Mouse (Mus musculus) bone marrow, adult 2 months (tissue): ENCODE data around the gene Man1a.

Experiments used
- CTCF ChIP-seq: fragments of 200-500 bp; IDR thresholded peaks from 2 replicates; pipeline ENCODE4 v1.5.1; 2011; ENCODE audit warnings: low read length, control low read depth; ENCODE audit not compliant: control insufficient read depth, insufficient read depth
- POLR2A ChIP-seq: fragments of 200-500 bp; IDR thresholded peaks from 2 replicates; pipeline ENCODE4 v1.6.1; 2011; ENCODE audit warnings: low read depth, mild to moderate bottlenecking, control low read depth, low read length, borderline replicate concordance; ENCODE audit not compliant: control insufficient read depth

DNA sequence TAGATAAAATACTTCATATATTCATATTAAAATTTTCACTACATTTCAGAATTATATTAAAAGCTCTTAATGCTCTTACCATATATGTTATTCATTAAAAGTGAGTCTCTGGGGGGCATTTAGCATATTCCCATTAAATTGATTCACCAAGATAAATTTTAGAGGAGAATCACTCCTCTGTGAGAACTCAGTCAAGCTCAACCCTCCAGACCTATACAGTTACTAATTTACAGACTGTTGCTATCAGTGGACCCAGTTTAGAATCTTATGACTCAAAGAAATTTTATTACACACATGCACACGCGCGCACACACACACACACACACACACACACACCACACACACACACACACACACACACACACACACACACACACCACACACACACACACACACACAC lies 81.8 kb downstream of the Man1a start:
- TF ChIP-seq POLR2A, result no peak
- TF ChIP-seq CTCF, result no peak
